Mouse (Mus musculus) CH12.LX (cell line): ENCODE measurements at regions not wholly inside any gene's neighbourhood (a gene's known extent, or its start where the extent isn't known, plus 50 kb on each side); places are given as distances from the start of the nearest gene placed in this dataset.

Experiments
- DNase-seq: peaks from one replicate; pipeline ENCODE4 v3.0.0-alpha.2; 2013; ENCODE audit errors: extremely low read depth
- H3K27ac ChIP-seq: 2 replicates; pipeline ENCODE4 v1.5.1; 2012; ENCODE audit warnings: low read depth, mild to moderate bottlenecking, control low read depth, moderate library complexity; ENCODE audit not compliant: insufficient read depth
- H3K27me3 ChIP-seq: replicated peaks from 2 replicates; pipeline ENCODE3; 2012; ENCODE audit warnings: inconsistent platforms
- H3K36me3 ChIP-seq, 2 experiments: replicated peaks in 1 of 2; 2 replicates each; pipeline versions ENCODE3 to v1.6.1; 2012; ENCODE audit warnings: inconsistent platforms in 1 of 2, low read length in 1 of 2, mild to moderate bottlenecking in 1 of 2, mixed read lengths in 1 of 2, moderate library complexity in 1 of 2; ENCODE audit not compliant: control insufficient read depth in 1 of 2, insufficient read depth in 1 of 2
- H3K4me1 ChIP-seq, 2 experiments: 2 replicates each; pipeline ENCODE4 v1.6.1; 2012; ENCODE audit warnings: inconsistent platforms in 1 of 2, moderate library complexity in 1 of 2; ENCODE audit not compliant: insufficient read depth in 2 of 2, control insufficient read depth in 1 of 2
- H3K4me2 ChIP-seq: 2 replicates; pipeline ENCODE4 v1.6.1; 2012; ENCODE audit warnings: low read depth, mild to moderate bottlenecking, control low read depth; ENCODE audit not compliant: poor library complexity, insufficient read depth, severe bottlenecking
- H3K4me3 ChIP-seq, 3 experiments: fragments of 150-350 bp in 1 of 3; sonication (generic) in 1 of 3; replicated peaks in 1 of 3; 2 replicates each; pipeline versions ENCODE3 to v1.5.1; 2011 to 2012; ENCODE audit warnings: low read depth in 2 of 3, low read length in 2 of 3, mild to moderate bottlenecking in 2 of 3, moderate library complexity in 2 of 3, control low read depth in 1 of 3, improper control_type of control experiment in 1 of 3, inconsistent platforms in 1 of 3, mixed read lengths in 1 of 3; ENCODE audit not compliant: poor library complexity in 1 of 3
- H3K79me2 ChIP-seq: replicated peaks from 2 replicates; pipeline ENCODE4 v1.6.1; 2012; ENCODE audit warnings: mild to moderate bottlenecking, moderate library complexity; ENCODE audit not compliant: control insufficient read depth, poor library complexity, insufficient read depth, severe bottlenecking; ENCODE audit errors: extremely low read depth
- H3K9ac ChIP-seq: 2 replicates; pipeline ENCODE4 v1.6.1; 2012; ENCODE audit warnings: low read depth, mild to moderate bottlenecking, control low read depth, moderate library complexity; ENCODE audit not compliant: insufficient read depth
- H3K9me3 ChIP-seq: replicated peaks from 2 replicates; pipeline ENCODE3; 2012; ENCODE audit warnings: low read length, inconsistent platforms, mixed read lengths
- BHLHE40 ChIP-seq: IDR thresholded peaks from 2 replicates; pipeline ENCODE4 v1.6.1; 2011; ENCODE audit warnings: mild to moderate bottlenecking, low read depth, low read length, improper control_type of control experiment
- CHD2 ChIP-seq: IDR thresholded peaks from 2 replicates; pipeline ENCODE4 v1.6.1; 2011; ENCODE audit warnings: low read length, improper control_type of control experiment
- CTCF ChIP-seq, 2 experiments: IDR thresholded peaks in 1 of 2; conservative IDR thresholded peaks in 1 of 2; 2 replicates each; pipeline ENCODE4 v1.5.1; 2011 to 2012; ENCODE audit warnings: low read depth in 2 of 2, low read length in 2 of 2, improper control_type of control experiment in 1 of 2, inconsistent platforms in 1 of 2, mild to moderate bottlenecking in 1 of 2, moderate library complexity in 1 of 2
- E2F4 ChIP-seq: IDR thresholded peaks from 2 replicates; pipeline ENCODE4 v1.6.1; 2011; ENCODE audit warnings: low read depth, low read length, improper control_type of control experiment; ENCODE audit not compliant: insufficient replicate concordance
- ELF1 ChIP-seq: IDR thresholded peaks from 2 replicates; pipeline ENCODE4 v1.6.1; 2014; ENCODE audit warnings: low read depth, mild to moderate bottlenecking, inconsistent platforms, low read length, improper control_type of control experiment
- EP300 ChIP-seq: IDR thresholded peaks from 2 replicates; pipeline ENCODE4 v1.6.1; 2011; ENCODE audit warnings: low read length, improper control_type of control experiment
- ETS1 ChIP-seq: conservative IDR thresholded peaks from 2 replicates; pipeline ENCODE4 v1.6.1; 2012; ENCODE audit warnings: low read depth, mild to moderate bottlenecking, inconsistent platforms, low read length, improper control_type of control experiment, moderate library complexity
- IRF4 ChIP-seq: IDR thresholded peaks from 2 replicates; pipeline ENCODE4 v1.6.1; 2014; ENCODE audit warnings: low read depth, mild to moderate bottlenecking, inconsistent platforms, low read length, improper control_type of control experiment
- JUN ChIP-seq: IDR thresholded peaks from 2 replicates; pipeline ENCODE4 v1.6.1; 2011; ENCODE audit warnings: low read depth, mild to moderate bottlenecking, low read length, improper control_type of control experiment, moderate library complexity; ENCODE audit not compliant: insufficient read depth
- JUND ChIP-seq: conservative IDR thresholded peaks from 2 replicates; pipeline ENCODE4 v1.6.1; 2011; ENCODE audit warnings: low read depth, low read length, improper control_type of control experiment
- MAFK ChIP-seq: IDR thresholded peaks from 2 replicates; pipeline ENCODE4 v1.6.1; 2011; ENCODE audit warnings: low read length, improper control_type of control experiment; ENCODE audit not compliant: insufficient replicate concordance
- MAX ChIP-seq: IDR thresholded peaks from 2 replicates; pipeline ENCODE4 v1.6.1; 2011; ENCODE audit warnings: low read length, improper control_type of control experiment
- MAZ ChIP-seq: IDR thresholded peaks from 2 replicates; pipeline ENCODE4 v1.6.1; 2012; ENCODE audit warnings: low read depth, mild to moderate bottlenecking, inconsistent platforms, low read length, improper control_type of control experiment, moderate library complexity
- MEF2A ChIP-seq: IDR thresholded peaks from 2 replicates; pipeline ENCODE4 v1.6.1; 2014; ENCODE audit warnings: low read depth, mild to moderate bottlenecking, inconsistent platforms, low read length, improper control_type of control experiment, borderline replicate concordance
- MYC ChIP-seq: IDR thresholded peaks from 2 replicates; pipeline ENCODE4 v1.6.1; 2011; ENCODE audit warnings: low read depth, mild to moderate bottlenecking, improper control_type of control experiment, low read length
- NELFE ChIP-seq: IDR thresholded peaks from 2 replicates; pipeline ENCODE4 v1.6.1; 2011; ENCODE audit warnings: low read depth, low read length, improper control_type of control experiment
- PAX5 ChIP-seq: IDR thresholded peaks from 2 replicates; pipeline ENCODE4 v1.6.1; 2012; ENCODE audit warnings: low read length, inconsistent platforms, mixed read lengths
- SIN3A ChIP-seq: IDR thresholded peaks from 2 replicates; pipeline ENCODE4 v1.6.1; 2012; ENCODE audit warnings: low read length, improper control_type of control experiment, inconsistent platforms
- SMC3 ChIP-seq: IDR thresholded peaks from 2 replicates; pipeline ENCODE4 v1.6.1; 2011; ENCODE audit warnings: low read depth, low read length, improper control_type of control experiment
- TCF12 ChIP-seq: IDR thresholded peaks from 2 replicates; pipeline ENCODE4 v1.6.1; 2014; ENCODE audit warnings: low read depth, mild to moderate bottlenecking, inconsistent platforms, low read length, improper control_type of control experiment
- UBTF ChIP-seq: IDR thresholded peaks from 2 replicates; pipeline ENCODE4 v1.6.1; 2012; ENCODE audit warnings: low read depth, mild to moderate bottlenecking, inconsistent platforms, low read length, improper control_type of control experiment, moderate library complexity
- ZC3H11A ChIP-seq: IDR thresholded peaks from 2 replicates; pipeline ENCODE4 v1.6.1; 2012; ENCODE audit warnings: low read depth, mild to moderate bottlenecking, inconsistent platforms, low read length, improper control_type of control experiment
- ZKSCAN1 ChIP-seq: IDR thresholded peaks from 2 replicates; pipeline ENCODE4 v1.6.1; 2012; ENCODE audit warnings: low read depth, inconsistent platforms, low read length, improper control_type of control experiment, borderline replicate concordance
- dilution Hi-C: fragments of 300-500 bp; cut with MboI; formaldehyde crosslinking; loops from 2 replicates; pipeline ENCODE4 v1.14.3; 2020; ENCODE audit warnings: low sequenced_read_pairs; ENCODE audit not compliant: extremely low pct_unique_long_range_greater_than_20kb, extremely low pct_ligation_motif_present
- in situ Hi-C: fragments of 300-500 bp; cut with MboI; formaldehyde crosslinking; loops from 3 replicates; pipeline ENCODE4 v1.14.3; 2019; ENCODE audit warnings: low sequenced_read_pairs, low pct_ligation_motif_present, low pct_unique_long_range_greater_than_20kb, mixed read lengths

- Histone ChIP-seq H3K4me3 (peak overlapping the region in 1 of 3 experiments; percentile 22), H3K36me3 (no peaks in the 10 kb centered on the region), H3K27me3 (peaks cover 2% of the 10 kb centered on the region), H3K9ac (no peak overlapping the region), H3K4me2 (peak overlapping the region; percentile 74), H3K27ac (no peak overlapping the region), H3K4me1 (peaks cover 3 to 21% of the 10 kb centered on the region in 2 experiments; a peak in 2 of 4 replicates), H3K79me2 (no peaks in the 10 kb centered on the region), H3K9me3 (no peaks in the 10 kb centered on the region)
- in situ Hi-C loops = no loop called here
- peak; percentile 81 for DNase-seq
- TF ChIP-seq BHLHE40 = 0 out of 2 replicates have a peak, but pooled peaks have one; percentile 38
- 0 out of 2 replicates have a peak, but pooled peaks have one; percentile 31 for TF ChIP-seq MAFK
- TF ChIP-seq JUN = no peak
- no peak for TF ChIP-seq CHD2
- peak; percentile 55 for TF ChIP-seq SIN3A
- no peak for TF ChIP-seq E2F4
- TF ChIP-seq NELFE = no peak
- TF ChIP-seq UBTF = no peak
- peak; percentile 71 for TF ChIP-seq EP300
- TF ChIP-seq ETS1 = peak; percentile 66
- no peak for TF ChIP-seq PAX5
- TF ChIP-seq MEF2A = peak; percentile 50
- no peak for TF ChIP-seq ZKSCAN1
- TF ChIP-seq ZC3H11A = no peak
- TF ChIP-seq CTCF (conservative IDR thresholded peaks at IDR 0.05 in 1 of 2, IDR thresholded peaks at IDR 0.05 in 1 of 2; ENCODE audit: low read depth in 2 of 2, low read length in 2 of 2) = no peak
- TF ChIP-seq SMC3 = no peak
- 0 out of 2 replicates have a peak, but pooled peaks have one; percentile 15 for TF ChIP-seq JUND
- TF ChIP-seq MAZ = peak; percentile 23; the same call in 1 of the 2 replicates
- TF ChIP-seq MAX = peak; percentile 46; the same call in 1 of the 2 replicates
- no peak for TF ChIP-seq IRF4
- no peak for TF ChIP-seq MYC
- peak; percentile 73 for TF ChIP-seq TCF12
- no peak for TF ChIP-seq ELF1
- dilution Hi-C loops = no loop called here
These were observed 76.8 kb downstream of the Otud1 start for GRCm38 (mm10) chr2:19734164-19734870.
